Mouse (Mus musculus) hindbrain, embryonic 16.5 days (tissue): ENCODE results near the gene Ctdnep1. TPM values are rescaled to one million over a fixed set of nuclear protein-coding genes. Genes with fewer than 3 reads are reported as not detected.

Experiments used
- ATAC-seq: fragments of 200-750 bp; cut with Nextera tagmentation; 2 replicates; pipeline ENCODE4 v1.8.0; 2017; ENCODE audit warnings: moderate TSS enrichment, moderate library complexity
- H3K27ac ChIP-seq: fragments of 300-500 bp; sonication (generic); 2 replicates; pipeline ENCODE4 v1.5.1; 2014; ENCODE audit warnings: low read depth, mild to moderate bottlenecking, control low read depth, low read length, moderate library complexity
- H3K27me3 ChIP-seq: fragments of 300-500 bp; sonication (generic); replicated peaks from 2 replicates; pipeline ENCODE4 v1.6.1; 2014; ENCODE audit warnings: low read length; ENCODE audit not compliant: control insufficient read depth, insufficient read depth
- H3K36me3 ChIP-seq: fragments of 300-500 bp; sonication (generic); 2 replicates; pipeline ENCODE4 v1.6.1; 2014; ENCODE audit warnings: mild to moderate bottlenecking, low read length, moderate library complexity, mixed read lengths; ENCODE audit not compliant: control insufficient read depth, insufficient read depth
- H3K4me1 ChIP-seq: fragments of 300-500 bp; sonication (generic); 2 replicates; pipeline ENCODE4 v1.6.1; 2014; ENCODE audit warnings: low read depth, low read length; ENCODE audit not compliant: control insufficient read depth, insufficient read depth
- H3K4me2 ChIP-seq: fragments of 300-500 bp; sonication (generic); 2 replicates; pipeline ENCODE4 v1.6.1; 2014; ENCODE audit warnings: mild to moderate bottlenecking, low read length, control low read depth, moderate library complexity
- H3K4me3 ChIP-seq: fragments of 300-500 bp; sonication (generic); 2 replicates; pipeline ENCODE4 v1.5.1; 2014; ENCODE audit warnings: mild to moderate bottlenecking, low read length, control low read depth, moderate library complexity
- H3K9ac ChIP-seq: fragments of 300-500 bp; sonication (generic); 2 replicates; pipeline ENCODE4 v1.6.1; 2014; ENCODE audit warnings: low read depth, mild to moderate bottlenecking, control low read depth, low read length, moderate library complexity
- H3K9me3 ChIP-seq: fragments of 300-500 bp; sonication (generic); 2 replicates; pipeline ENCODE4 v1.6.1; 2014; ENCODE audit warnings: mild to moderate bottlenecking, low read length, moderate library complexity; ENCODE audit not compliant: control insufficient read depth
- WGBS: fragments of 180-500 bp; shearing (Covaris S2); extraction: QIAGEN DNeasy Blood & Tissue Kit; methylation state at CpG from one replicate; pipeline ENCODE4 v1.1.7; 2014; 5-methylcytosine and 5-hydroxymethylcytosine counted together
- polyA plus RNA-seq: library from polyadenylated mRNA; unstranded; fragments of >200 nt; fragmentation: Nextera tagmentation; extraction: Ambion mirVana; gene quantifications from 2 replicates; pipeline ENCODE4 v1.2.1, GENCODE M21; 2015

Ctdnep1 gene
- polyA plus RNA-seq, 1 experiment from 2014 or later = 26.9 TPM

DNA sequence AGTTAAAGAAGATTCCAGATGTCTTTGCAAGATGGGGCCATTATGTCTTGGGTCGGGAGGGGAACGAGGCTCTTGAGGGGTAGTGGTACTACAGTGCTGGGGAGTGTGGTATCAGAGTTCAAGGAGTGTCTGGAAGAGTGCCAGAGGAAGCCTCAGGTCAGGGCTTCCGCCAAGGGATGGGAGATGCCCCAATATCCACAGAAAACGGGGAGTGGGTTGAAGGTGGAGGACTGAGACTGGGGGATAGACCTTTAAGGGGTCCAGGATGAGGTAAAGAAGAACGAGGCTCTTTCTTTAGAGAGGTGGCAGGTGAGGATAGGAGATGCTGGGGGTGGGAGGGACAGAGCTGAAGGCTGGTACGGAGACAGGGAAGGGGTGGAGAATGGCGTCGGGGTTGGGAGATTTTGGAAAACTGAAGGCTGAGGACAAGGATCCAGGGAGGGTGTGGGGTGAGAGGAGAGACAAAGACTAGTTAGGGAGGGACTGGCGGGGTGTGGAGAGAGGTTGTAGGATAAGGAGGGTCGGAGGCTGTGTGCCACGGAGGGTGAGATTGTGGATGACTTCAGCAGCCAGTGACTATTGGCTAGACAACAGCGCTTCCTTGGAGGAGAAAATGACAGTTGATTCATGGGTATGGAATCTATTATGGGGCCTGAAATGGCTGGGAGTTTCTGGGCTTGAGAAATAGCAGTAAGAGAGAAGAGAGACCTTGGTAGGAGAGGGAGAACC lies 47.6 kb downstream of the Ctdnep1 start:
- Histone ChIP-seq H3K4me3 (peak overlapping the region; percentile 36), H3K9me3 (no peaks in the 10 kb centered on the region), H3K27ac (peak overlapping the region; percentile 94), H3K4me2 (peak overlapping the region; percentile 68), H3K9ac (peak overlapping the region; percentile 57), H3K36me3 (peaks cover 17% of the 10 kb centered on the region), H3K4me1 (peaks cover 65% of the 10 kb centered on the region), H3K27me3 (no peaks in the 10 kb centered on the region)
- 15% methylated on average over 12 of the region's 12 CpGs for WGBS
- peak; percentile 4 for ATAC-seq

DNA sequence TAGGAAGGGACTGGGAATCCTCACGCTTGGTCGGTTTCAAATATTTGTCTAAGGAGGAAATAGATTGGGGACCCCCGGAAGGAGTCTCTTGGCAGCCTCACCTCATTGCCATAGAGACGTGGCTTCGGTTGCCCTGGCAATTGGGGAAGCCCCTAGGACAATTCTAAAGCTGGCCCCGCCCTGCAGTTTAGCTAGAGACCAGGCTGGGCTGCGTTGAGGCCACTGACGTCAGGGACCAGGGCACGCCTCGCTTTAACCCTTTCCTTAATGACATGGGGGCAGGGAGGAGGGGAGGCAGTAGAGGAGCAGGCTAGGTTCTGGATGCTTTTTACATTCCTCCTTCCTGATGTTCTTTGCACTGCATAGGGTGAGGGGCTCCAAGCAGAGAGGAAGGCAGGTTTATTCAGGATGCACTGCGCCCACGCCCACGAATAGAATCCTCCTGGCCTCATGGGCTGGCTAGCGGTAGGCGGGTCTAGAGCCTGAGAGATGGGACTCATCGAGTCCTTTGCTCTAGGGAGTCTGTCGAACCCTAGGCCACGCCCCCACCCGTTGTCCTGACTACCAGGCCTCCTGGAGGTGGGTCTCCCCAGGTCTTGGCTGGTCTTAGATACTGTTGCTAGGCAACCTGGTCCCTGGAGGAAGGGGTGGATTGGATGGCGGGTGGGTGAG lies 48.3 kb downstream of the Ctdnep1 start:
- Histone ChIP-seq H3K9me3 (no peaks in the 10 kb centered on the region), H3K27ac (peak overlapping the region; percentile 94), H3K4me1 (peaks cover 61% of the 10 kb centered on the region), H3K4me3 (peak overlapping the region; percentile 36), H3K36me3 (peaks cover 17% of the 10 kb centered on the region), H3K9ac (peak overlapping the region; percentile 57), H3K27me3 (no peaks in the 10 kb centered on the region), H3K4me2 (peak overlapping the region; percentile 68)
- WGBS = under 1% methylated on average over 20 of the region's 20 CpGs
- peak; percentile 91 for ATAC-seq

DNA sequence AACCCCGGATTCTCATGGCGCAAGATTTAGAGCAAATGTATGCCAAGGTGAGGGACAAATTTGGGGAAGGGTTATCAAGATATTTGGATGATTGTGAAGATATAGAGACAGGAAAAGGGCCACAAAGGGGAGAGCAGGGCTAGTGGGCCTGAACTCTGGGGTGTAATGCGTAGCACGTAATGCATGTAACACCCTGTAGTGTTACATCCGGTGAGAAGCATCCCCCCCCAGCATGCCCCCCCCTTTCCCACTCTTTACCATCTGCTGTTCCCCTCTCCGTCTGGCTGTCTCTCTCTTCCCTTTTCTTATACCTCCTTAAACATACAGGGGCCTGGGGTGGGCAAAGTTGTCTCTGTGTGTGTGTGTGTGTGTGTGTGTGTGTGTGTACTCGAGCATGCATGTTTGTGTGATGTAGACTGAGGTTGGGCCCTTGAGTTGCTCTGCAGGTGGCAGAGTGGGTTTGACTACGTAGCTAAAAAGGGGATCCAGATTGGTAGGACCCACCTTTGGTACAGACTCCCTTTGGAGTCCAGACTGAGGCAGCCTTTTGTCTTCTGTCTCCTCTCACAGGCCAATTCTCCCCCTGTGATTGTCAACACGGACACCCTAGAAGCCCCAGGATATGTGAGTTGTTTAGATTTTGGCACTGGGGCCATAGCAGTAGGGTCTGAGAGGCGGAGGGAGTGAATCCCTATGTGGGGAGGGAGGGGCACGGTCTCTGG lies 49.0 kb downstream of the Ctdnep1 start:
- H3K4me1 ChIP-seq = peaks cover 53% of the 10 kb centered on the region
- WGBS = 15% methylated on average over 11 of the region's 11 CpGs
- ATAC-seq = peak; percentile 34

DNA sequence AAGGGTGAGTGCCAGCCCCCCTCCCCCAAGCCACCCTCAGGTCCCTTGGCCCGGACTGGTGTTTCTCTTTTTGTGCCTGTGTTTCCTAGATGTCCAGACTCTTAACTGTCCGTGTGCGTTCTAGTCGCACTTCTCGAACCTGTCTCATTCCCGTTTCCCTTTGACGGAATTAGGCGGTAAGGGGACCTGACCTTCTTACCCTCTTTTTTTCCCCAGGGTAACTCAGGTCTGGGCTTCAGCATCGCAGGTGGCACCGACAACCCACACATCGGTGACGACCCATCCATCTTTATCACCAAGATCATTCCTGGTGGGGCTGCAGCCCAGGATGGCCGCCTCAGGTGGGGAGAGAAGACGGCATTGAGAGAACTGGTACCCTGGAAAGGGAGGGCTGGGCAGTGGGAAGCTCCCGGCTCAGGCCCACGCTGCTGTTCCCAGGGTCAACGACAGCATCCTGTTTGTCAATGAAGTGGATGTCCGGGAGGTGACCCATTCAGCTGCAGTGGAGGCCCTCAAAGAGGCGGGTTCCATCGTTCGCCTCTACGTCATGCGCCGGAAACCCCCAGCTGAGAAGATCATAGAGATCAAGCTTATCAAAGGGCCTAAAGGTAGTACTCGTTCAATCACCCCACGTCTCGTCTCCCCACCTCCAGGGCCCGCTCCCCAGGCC lies 49.8 kb downstream of the Ctdnep1 start:
- peaks cover 19% of the 10 kb centered on the region for H3K36me3 ChIP-seq
- H3K4me2 ChIP-seq = peak overlapping the region; percentile 68
- WGBS = 90% methylated on average over 28 of the region's 28 CpGs
- H3K4me3 ChIP-seq = no peak overlapping the region
- H3K9me3 ChIP-seq = no peaks in the 10 kb centered on the region
- peak overlapping the region; percentile 57 for H3K9ac ChIP-seq
- H3K4me1 ChIP-seq = peaks cover 47% of the 10 kb centered on the region
- ATAC-seq = no peak
- H3K27me3 ChIP-seq = no peaks in the 10 kb centered on the region
- peak overlapping the region; percentile 94 for H3K27ac ChIP-seq

More for the DNA sequence above, 49.0 kb downstream of the Ctdnep1 start:
- H3K27ac ChIP-seq = peak overlapping the region; percentile 94
- H3K36me3 ChIP-seq = peaks cover 19% of the 10 kb centered on the region
- H3K4me3 ChIP-seq = peak overlapping the region; percentile 36
- H3K9ac ChIP-seq = peak overlapping the region; percentile 57
- H3K9me3 ChIP-seq = no peaks in the 10 kb centered on the region
- H3K27me3 ChIP-seq = no peaks in the 10 kb centered on the region
- H3K4me2 ChIP-seq = peak overlapping the region; percentile 68

DNA sequence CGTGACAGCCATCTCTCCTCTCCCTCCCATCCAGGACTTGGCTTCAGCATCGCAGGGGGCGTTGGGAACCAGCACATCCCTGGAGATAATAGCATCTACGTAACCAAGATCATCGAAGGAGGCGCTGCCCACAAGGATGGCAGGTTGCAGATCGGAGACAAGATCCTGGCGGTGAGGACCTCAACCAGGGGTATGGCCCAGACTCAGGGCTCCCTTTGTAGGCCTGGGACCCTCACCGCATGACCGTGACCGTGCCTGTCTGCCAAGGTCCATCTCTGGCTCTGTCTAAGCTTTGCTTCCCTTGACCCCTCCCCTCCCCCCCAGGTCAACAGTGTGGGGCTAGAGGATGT lies 50.3 kb downstream of the Ctdnep1 start:
- no peak for ATAC-seq
- no peak overlapping the region for H3K27ac ChIP-seq
- no peak overlapping the region for H3K9ac ChIP-seq
- H3K4me3 ChIP-seq = no peak overlapping the region
- WGBS = 87% methylated on average over 11 of the region's 11 CpGs
- H3K27me3 ChIP-seq = no peaks in the 10 kb centered on the region
- no peak overlapping the region for H3K4me2 ChIP-seq
- peaks cover 19% of the 10 kb centered on the region for H3K36me3 ChIP-seq
- no peaks in the 10 kb centered on the region for H3K9me3 ChIP-seq
- peaks cover 42% of the 10 kb centered on the region for H3K4me1 ChIP-seq

DNA sequence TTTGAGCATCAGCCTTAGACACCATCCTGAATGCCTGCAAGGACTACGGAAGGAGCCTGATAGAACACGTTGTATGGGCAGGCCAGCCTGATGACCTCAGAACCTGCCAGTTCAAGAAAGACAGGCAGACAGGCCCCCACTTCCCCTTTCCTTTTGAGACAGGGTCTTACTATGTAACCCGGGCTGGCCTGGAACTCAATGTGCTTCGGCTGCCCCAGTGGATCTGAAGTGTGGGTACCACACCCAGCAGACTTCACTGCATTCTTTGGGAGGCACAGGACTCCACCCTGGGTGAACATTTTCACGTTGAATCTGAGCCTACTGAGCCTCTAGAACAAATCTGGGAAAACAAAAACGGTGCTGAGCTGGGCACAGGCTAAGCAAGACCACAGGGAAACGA lies 57.2 kb downstream of the Ctdnep1 start:
- WGBS = 83% methylated on average over 7 of the region's 7 CpGs
- no peaks in the 10 kb centered on the region for H3K4me1 ChIP-seq
- H3K27ac ChIP-seq = no peak overlapping the region
- no peak overlapping the region for H3K4me2 ChIP-seq
- H3K9me3 ChIP-seq = no peaks in the 10 kb centered on the region
- no peak for ATAC-seq
- H3K36me3 ChIP-seq = peaks cover 28% of the 10 kb centered on the region
- H3K9ac ChIP-seq = no peak overlapping the region
- H3K4me3 ChIP-seq = no peak overlapping the region
- no peaks in the 10 kb centered on the region for H3K27me3 ChIP-seq

DNA sequence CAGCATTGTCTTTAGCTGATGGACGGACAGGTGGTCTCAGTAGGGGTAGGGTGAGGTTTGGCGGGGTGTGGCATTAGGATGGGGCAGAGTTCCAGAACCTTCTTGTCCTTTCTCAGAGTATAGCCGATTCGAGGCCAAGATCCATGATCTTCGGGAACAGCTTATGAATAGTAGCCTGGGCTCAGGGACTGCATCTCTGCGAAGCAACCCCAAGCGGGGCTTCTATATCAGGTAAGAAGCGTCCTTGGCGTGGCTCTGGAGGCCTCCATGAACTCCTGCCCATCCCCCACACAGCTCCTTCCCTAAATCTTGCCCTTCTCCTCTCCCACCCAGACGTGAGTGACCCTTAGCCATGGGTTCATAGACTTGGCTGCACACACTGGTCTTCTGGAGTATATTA lies 58.7 kb downstream of the Ctdnep1 start:
- H3K4me1 ChIP-seq = no peaks in the 10 kb centered on the region
- H3K36me3 ChIP-seq = peaks cover 31% of the 10 kb centered on the region
- ATAC-seq = no peak
- no peaks in the 10 kb centered on the region for H3K9me3 ChIP-seq
- no peak overlapping the region for H3K4me3 ChIP-seq
- H3K27me3 ChIP-seq = no peaks in the 10 kb centered on the region
- no peak overlapping the region for H3K27ac ChIP-seq
- no peak overlapping the region for H3K4me2 ChIP-seq
- 95% methylated on average over 10 of the region's 10 CpGs for WGBS
- no peak overlapping the region for H3K9ac ChIP-seq

DNA sequence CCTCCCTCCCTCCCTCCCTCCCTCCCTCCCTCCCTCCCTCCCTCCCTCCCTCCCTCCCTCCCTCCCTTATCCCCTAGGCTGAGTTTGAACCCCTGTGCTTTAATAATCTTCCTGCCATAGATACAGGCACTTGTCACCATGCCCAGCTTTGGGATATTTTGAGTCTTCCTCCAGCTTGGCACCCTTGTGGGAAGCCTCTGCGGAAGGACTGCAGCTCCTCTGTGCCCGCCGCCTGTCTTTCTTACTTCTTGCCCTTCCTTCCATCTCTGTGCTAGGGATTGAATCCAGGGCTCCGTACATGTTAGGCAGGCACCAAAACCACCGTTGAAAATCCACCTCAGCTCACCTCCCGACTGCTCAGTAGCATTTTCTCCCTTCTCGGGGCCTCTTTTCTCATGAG lies 59.2 kb downstream of the Ctdnep1 start:
- no peak overlapping the region for H3K4me3 ChIP-seq
- H3K9me3 ChIP-seq = no peaks in the 10 kb centered on the region
- H3K9ac ChIP-seq = no peak overlapping the region
- no peak for ATAC-seq
- H3K27ac ChIP-seq = no peak overlapping the region
- 93% methylated on average over 7 of the region's 7 CpGs for WGBS
- no peaks in the 10 kb centered on the region for H3K4me1 ChIP-seq
- no peaks in the 10 kb centered on the region for H3K27me3 ChIP-seq
- H3K4me2 ChIP-seq = no peak overlapping the region
- H3K36me3 ChIP-seq = peaks cover 34% of the 10 kb centered on the region
